Mouse (Mus musculus): ENCODE measurements around the gene Serpinb1a.
"Not testable (repeated sequence)": the region's sequence is repeated elsewhere in the genome, so short reads cannot be mapped to it uniquely, and the experiment has no call there.

Serpinb1a gene

DNA sequence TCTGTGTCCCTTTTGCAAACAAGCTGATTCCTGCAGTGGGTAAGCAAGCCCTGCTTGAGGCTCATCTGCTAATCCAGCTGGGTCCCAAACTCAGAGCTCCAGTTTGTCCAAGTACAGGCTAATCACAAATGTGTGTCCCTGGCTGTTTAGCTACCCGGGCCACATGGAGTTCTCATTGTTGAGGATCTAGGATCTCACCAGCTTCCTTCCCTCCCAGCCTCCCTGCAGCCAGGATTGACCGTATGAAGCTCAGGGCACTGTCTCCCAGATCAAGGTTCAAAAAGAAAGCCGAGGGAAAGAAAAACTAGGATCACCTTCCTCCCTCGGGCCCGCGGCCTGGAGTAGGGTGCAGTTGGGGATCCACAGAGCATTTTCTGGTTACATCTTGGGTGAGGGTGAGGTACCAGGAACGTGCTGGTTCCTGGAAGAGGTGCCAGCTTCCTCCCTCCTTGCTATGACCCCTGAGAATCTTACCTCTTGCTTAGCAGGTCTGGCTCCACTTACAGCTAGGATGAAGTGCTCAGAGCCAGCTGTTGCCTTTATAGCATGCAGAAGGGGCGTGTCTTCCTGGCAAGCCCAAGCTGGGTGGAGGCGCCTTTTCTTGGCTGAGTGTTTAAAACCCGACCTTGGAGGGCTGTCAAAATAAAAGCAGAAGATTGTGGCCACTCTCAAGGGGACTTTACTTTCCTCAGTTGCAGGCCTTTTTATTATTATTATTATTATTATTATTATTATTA lies at the start of gene Serpinb1a:
Gene Serpinb1a, minus strand, starts transcription at position 518 of the 737 bp plus-strand sequence.
- peak; percentile 37 for DNase-seq (ENCODE audit: low spot score)

GRCm38 (mm10) chr13:32900639-32901038 lies 49.7 kb upstream of the Serpinb1a start:
- no peak for DNase-seq (ENCODE audit: low spot score)

DNA sequence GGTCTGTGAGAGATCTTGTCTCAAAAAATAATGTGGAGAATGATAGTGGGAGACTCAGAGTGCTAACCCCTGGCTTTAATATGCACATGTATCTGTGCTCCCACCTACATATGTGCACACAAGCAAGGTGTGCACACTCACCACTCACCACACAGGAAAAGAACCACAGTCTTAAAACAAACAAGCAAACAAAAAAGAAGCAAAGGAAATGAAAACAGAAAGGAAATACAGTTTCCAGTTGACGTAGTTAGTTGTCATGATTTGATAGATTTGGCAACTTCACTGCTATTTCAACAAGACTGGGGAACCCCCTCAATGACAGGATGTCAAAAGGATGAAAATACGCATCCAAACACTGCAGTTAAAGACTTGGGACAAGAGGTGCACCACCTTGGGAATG lies 48.1 kb upstream of the Serpinb1a start:
- not testable (repeated sequence) for DNase-seq (ENCODE audit: low spot score)

GRCm38 (mm10) chr13:32898111-32898510 lies 47.1 kb upstream of the Serpinb1a start, which contains the start of gene Serpinb1c:
TSS of gene Serpinb1c (minus strand) at chr13:32898211.
- no peak for DNase-seq (ENCODE audit: low spot score)

GRCm38 (mm10) chr13:32896931-32897330 lies 45.9 kb upstream of the Serpinb1a start:
- no peak for DNase-seq (ENCODE audit: low spot score)

DNA sequence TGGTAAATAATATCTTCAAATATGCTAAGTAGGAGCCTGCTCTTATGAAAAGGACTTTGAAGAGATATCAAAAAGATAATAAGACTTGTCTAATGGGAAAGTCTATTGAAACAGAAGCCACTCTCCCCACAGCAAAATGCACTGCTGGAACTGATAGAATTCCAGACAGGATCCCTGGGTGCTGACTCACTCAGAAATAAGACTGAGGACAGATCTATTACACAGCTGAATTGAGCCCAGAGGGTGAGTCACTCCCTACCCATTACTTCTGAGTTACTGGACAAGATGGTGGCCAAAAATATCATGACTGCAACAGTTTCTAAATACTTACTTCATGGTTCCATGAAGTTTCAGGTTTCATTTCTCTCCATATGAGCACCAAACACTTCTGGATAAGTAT lies 33.8 kb upstream of the Serpinb1a start:
- no peak for DNase-seq (ENCODE audit: low spot score)

- DNase-seq (ENCODE audit: low spot score) = no peak
Measured at GRCm38 (mm10) chr13:32873862-32874261, 22.9 kb upstream of the Serpinb1a start.

DNA sequence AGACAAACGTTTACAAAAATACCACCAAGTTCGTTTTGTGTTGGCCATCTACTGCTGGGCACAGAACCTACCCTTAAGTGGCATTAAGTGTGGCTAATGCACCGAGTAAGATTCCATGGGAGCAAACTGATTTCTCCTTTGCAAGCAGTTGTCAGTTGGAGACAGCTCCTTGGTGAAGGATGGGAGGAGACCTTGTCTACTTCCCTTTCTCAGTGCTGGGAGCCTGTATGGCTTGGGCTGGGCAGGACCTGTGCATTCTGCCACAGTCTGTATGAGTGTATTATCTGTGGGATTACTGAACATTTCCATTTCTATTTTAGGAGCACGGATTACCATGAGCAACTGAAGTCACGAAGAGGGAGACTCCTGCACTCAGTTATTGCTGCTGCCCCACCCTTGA lies 17.9 kb upstream of the Serpinb1a start:
- no peak for DNase-seq (ENCODE audit: low spot score)

- DNase-seq (ENCODE audit: low spot score) = not testable (repeated sequence)
Measured at GRCm38 (mm10) chr13:32868233-32868632, 17.2 kb upstream of the Serpinb1a start.

DNA sequence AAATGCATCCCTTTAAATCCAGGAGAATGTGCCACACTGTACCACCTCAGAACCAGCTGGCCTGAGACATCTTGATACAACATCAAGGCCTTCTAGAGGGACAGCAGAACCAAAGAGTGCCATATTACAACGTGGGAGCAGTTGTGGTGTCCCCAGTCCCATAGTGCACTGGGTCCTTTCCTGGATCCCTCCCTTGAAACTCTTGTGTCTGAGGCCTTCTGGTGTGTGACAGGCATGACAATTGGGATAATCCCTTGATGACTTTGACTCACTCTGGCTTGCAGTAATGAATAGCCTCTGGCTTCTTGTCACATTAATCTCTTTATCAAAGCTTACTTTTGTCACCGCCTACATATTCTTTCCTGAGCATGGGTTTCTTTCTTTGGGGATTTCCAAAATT lies 16.0 kb upstream of the Serpinb1a start:
- DNase-seq (ENCODE audit: low spot score) = no peak

DNA sequence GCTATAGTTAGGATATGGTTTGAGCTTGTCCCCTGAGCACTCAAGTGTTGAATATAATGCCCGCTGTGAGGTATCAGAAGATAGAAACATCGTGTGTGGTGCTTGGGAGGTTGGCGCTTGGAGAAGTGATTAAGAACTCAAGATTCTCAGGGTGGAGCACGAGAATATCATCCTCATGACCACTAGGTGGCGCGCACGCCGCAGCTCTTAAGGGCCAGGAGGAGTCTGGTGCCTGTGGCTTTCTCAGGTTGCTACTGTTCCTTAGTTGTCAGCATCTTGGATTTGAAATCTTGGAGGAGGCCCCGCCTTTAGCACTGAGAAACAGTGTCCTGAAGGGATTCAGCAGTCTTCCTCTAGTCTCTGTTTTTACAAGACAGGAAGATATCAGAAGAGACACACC lies 15.5 kb upstream of the Serpinb1a start:
- DNase-seq (ENCODE audit: low spot score) = no peak

GRCm38 (mm10) chr13:32865591-32865990 lies 14.6 kb upstream of the Serpinb1a start:
- no peak for DNase-seq (ENCODE audit: low spot score)

GRCm38 (mm10) chr13:32864529-32864928 lies 13.5 kb upstream of the Serpinb1a start:
- DNase-seq (ENCODE audit: low spot score) = not testable (repeated sequence)

GRCm38 (mm10) chr13:32863456-32863855 lies 12.5 kb upstream of the Serpinb1a start:
- DNase-seq (ENCODE audit: low spot score) = no peak

DNA sequence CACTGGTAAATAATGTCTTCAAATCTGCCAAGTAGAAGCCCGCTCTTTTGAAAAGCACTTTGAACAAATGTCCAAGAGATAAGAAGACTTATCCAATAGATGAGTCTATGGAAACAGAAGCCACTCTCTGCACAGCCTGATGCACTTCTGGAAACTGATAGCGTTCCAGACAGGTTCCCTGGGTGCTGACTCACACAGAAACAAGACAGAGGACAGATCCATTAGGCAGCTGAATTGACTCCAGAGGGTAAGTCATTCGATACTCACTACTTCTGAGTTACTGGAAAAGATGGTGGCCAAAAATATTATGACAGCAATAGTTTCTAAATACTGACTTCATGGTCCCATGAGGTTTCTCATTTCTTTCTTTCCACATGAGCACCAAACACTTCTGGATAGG lies 9.8 kb upstream of the Serpinb1a start:
- DNase-seq (ENCODE audit: low spot score) = no peak

GRCm38 (mm10) chr13:32853073-32853472 lies 2.1 kb upstream of the Serpinb1a start:
- no peak for DNase-seq (ENCODE audit: low spot score)

DNA sequence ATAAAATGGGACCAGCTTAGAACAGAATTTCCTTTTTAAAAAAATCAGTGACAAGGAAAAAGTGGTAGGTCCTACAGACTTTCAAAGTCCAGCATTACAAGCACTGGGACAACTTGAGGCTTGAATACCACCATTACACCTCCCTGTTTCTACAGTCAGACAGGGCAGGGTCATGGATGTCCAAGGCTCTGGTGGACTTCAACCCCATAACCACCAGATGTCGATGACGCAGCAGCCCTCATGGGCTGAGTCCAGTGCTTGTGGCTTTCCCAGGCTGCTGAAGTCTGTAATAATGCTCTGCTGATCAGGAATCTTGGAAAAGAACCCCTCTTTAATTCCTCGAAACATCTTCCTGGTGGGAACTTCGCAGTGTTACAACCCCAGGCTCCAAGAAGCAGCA lies 1.6 kb upstream of the Serpinb1a start:
- no peak for DNase-seq (ENCODE audit: low spot score)

DNA sequence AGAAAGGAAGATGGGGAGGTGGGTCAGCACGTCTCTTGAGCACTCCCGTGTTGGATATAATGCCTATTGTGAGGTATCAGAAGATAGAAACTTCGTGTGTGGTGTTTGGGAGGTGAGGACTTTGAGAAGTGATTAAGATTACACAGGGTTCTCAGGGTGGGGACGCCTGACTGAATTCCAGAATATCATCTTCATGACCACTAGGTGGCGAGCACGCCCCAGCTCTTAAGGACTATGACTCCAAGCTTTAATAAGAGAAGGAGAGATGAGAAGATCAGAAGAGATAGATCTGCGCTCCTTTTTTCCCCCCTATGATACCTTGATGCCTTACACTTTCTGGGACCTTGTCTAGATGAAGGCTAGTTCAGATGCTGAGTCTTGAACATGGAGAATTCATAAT lies 982 bp upstream of the Serpinb1a start:
- no peak for DNase-seq (ENCODE audit: low spot score)

GRCm38 (mm10) chr13:32850156-32850555 lies 829 bp downstream of the Serpinb1a start:
- DNase-seq (ENCODE audit: low spot score) = no peak

- DNase-seq (ENCODE audit: low spot score) = no peak
Measured at GRCm38 (mm10) chr13:32849531-32850123, 1.4 kb downstream of the Serpinb1a start.

DNA sequence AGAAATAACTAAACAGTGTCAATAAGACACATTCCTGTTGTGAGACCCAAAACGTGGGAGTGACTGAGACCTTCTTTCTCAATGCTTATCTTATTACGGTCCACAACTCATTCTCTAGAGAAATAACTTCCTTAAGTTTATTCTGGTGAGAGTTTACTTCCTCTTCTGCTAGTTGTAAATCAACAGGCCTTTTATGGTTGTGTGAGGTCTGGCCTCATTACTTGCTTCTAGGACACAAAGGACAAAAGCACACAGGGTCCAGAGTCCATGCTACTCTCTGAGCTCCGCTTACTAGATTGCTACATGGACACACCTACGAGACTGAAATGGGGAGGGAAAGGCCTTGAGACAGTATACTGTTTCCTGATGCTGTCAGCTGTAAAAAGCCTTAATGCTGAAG lies 1.9 kb downstream of the Serpinb1a start:
- no peak for DNase-seq (ENCODE audit: low spot score)

- no peak for DNase-seq (ENCODE audit: low spot score)
Measured at GRCm38 (mm10) chr13:32846221-32846620, 4.8 kb downstream of the Serpinb1a start.

DNA sequence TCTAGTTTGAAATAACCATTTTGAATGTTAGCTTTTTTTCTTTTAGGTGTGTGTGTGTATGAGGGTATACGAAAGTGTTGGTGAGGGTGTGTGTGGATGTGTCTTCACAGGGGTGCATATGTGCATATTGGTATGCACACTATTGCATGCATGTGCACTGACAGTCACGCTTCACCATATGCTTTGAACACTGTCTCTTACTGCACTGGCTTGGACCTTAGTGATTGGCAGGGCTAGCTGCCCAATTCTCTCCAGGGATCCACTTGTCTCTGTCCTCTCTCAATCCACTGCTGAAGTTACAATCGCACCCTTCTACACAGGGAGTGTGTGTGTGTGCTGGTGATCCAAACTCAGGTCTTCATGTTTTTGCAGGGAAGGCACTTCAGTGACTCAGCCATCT lies 9.6 kb downstream of the Serpinb1a start:
- DNase-seq (ENCODE audit: low spot score) = no peak

- no peak for DNase-seq (ENCODE audit: low spot score)
Measured at GRCm38 (mm10) chr13:32839314-32839713, 11.7 kb downstream of the Serpinb1a start.
